Mouse (Mus musculus) splenic B cell, adult 2 months (primary cell): ENCODE data around the gene Hist2h2ac.
"Not testable (repeated sequence)": the region's sequence is repeated elsewhere in the genome, so short reads cannot be mapped to it uniquely, and the experiment has no call there.

Source experiments
- DNase-seq: peaks from one replicate; pipeline ENCODE4 v3.0.0-alpha.2; 2011; ENCODE audit warnings: low read depth, low spot score
- H3K27me3 ChIP-seq: 2 replicates; pipeline ENCODE4 v1.6.1; 2012; ENCODE audit warnings: mild to moderate bottlenecking, low read length, moderate library complexity, mixed read lengths; ENCODE audit not compliant: control insufficient read depth, poor library complexity, insufficient read depth, severe bottlenecking
- H3K36me3 ChIP-seq: 2 replicates; pipeline ENCODE4 v1.6.1; 2012; ENCODE audit warnings: mild to moderate bottlenecking, low read length, moderate library complexity, mixed read lengths; ENCODE audit not compliant: control insufficient read depth, poor library complexity, insufficient read depth, severe bottlenecking

Hist2h2ac gene

DNA sequence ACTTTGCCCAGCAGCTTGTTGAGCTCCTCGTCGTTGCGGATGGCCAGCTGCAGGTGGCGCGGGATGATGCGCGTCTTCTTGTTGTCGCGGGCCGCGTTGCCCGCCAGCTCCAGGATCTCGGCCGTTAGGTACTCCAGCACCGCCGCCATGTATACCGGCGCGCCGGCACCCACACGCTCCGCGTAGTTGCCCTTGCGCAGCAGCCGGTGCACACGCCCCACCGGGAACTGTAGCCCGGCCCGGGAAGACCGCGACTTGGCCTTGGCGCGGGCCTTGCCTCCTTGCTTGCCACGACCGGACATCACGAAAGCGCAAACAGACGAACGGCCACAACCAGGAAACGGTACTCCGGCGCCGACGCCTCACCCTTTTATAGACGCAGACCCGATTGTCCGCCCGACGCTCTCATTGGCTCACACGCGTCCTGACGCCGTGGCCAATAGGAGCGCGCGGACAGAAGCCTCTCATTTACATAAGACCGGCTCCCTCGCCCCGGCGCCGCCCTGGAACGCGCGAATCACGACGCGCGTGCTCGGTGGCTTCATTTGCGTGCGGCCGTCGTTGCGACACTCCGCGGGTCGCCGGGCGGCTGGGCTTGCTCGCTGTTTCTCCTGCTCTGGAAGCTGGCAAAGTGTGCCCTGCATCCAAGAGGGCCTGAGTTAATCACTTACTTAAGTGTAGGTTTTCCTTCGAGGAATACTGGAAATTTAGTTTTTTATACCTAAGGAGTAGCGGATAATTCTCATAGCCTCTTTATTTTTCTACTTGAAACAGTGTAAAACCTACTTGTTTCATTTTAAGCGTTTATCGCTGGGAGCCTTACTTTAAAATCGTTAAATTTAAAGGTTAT lies 19.5 kb upstream of the Hist2h2ac start, which contains the start of gene Hist2h2aa2:
Hist2h2aa2 (minus strand) TSS at position 328 of the 850 bp plus-strand sequence.
- peak; percentile 69 for DNase-seq
- H3K27me3 ChIP-seq, H3K36me3 ChIP-seq: not testable (repeated sequence)

DNA sequence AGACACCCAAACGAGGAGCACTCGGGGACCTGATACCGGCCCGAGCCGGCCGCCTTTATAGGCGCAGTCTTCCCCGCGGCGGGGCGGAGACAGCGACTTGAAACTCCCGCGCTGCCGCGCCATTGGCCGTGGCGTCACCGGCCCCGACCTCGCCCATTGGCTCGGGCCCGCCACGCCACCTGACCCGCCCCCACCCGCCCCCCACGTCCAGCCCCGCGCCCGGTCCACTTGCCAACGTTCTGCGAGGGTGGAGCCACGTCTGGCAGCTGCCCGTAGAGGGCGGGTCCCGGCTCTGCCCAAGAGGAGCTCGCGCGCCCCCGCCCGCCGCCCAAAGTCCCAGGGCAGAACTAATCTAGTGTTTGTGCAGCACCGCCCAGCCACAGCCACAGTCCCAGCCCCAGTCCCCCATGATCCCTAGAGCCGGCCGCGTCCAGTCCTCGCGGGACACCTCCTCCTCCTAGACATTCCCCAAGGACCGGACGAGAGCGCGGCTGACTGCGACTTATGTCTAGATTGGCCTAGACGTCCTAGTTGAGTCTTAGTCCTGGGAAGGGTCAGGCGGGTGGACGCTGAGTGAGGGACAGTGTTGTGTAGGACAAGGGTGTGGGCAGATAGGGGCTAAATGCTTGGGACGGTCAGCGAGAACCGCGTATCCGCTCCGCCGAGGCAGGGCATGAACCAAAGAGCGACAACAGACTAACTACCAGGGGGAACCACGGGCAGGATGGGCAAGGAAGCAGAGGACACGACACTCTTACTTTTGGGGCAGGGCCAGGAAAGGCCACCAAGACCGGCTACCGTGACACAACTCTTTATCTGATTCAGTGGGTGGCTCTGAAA lies 18.5 kb upstream of the Hist2h2ac start, which contains the start of gene Hist2h3c2:
Hist2h3c2 (minus strand) TSS at position 174 of the 840 bp plus-strand sequence.
- not testable (repeated sequence) for DNase-seq, H3K36me3 ChIP-seq, H3K27me3 ChIP-seq

DNA sequence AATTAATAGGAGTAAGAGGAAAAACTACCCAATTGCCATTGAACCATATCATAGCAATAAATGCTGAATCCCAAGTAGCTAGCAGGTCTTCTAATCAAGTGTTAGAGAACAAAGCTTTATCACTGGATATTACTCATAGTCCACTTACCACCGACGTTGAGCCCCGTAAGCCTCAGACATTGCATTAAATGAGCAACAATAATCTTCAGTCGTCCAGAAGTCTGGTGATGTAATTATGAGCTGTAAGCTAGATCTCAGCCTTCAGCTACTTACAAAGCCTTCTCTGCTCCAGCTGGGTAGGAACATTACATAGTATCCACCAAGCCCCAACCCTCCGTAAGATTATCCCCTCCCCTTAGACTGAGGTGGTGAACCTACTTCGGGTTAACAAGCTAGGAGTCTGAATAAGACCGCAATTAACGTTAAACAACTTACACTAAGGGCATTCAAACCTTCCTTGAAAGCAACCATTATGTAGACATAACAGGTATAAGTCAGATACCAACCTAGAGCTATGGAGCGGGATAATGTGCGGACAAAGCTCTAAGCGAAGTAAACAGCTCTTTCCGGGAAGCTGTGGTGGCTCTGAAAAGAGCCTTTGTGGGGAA lies 17.3 kb upstream of the Hist2h2ac start:
- no peak for DNase-seq
- Histone ChIP-seq H3K36me3 (no peaks in the 10 kb centered on the region), H3K27me3 (no peaks in the 10 kb centered on the region)

DNA sequence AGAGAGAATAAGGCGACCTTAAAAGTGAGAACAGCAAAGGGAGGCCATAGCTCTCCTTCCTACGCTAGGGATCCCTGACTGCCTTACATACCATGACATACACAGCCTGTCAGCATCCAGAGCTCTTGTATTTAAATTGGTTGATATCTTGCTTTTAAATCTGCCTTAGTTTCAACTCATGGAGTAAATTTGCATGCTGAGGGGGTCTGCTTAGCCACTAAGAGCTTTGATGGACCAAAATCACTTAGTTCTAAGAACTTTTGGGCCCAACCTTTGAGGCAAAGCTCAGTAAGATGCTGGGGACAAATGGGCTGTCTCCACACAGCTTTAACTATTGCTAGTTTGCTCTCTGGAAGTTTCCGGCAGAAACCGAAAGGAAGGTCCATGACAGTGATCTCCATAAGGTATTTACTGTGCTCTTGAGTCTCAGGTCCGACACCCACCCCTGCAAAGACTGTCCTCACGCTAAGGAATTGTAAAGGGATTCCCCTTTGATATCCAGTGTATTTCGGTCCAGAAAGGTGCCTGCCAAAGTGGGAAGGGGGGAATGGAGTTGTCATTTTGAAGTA lies 16.7 kb upstream of the Hist2h2ac start:
- DNase-seq, result no peak
- no peaks in the 10 kb centered on the region for H3K27me3 ChIP-seq
- no peaks in the 10 kb centered on the region for H3K36me3 ChIP-seq

DNA sequence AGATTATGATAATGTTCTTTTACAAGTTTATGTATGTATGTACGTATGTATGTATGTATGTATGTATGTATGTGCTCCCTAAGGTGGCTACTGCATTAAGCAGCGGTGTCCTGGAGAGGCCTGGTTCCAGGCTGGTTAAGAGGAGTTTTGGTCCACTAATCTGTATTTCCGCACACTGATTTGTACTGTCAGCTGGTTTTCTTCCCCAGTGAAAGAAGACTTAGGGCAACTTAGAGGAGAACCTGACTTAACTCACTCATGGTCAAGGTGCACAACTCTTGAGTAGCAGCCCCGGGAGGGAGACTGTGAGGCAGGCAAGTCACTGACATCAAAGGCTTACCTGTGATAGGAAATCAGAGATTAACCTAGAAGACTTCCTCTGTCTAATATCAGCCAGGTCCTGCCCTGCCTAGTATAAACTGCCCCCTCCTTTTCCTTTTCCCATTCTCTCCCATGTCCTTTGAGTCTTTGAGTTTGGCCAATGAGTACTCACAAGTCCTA lies 16.2 kb upstream of the Hist2h2ac start:
- Histone ChIP-seq H3K27me3 (no peaks in the 10 kb centered on the region), H3K36me3 (no peaks in the 10 kb centered on the region)
- no peak for DNase-seq

DNA sequence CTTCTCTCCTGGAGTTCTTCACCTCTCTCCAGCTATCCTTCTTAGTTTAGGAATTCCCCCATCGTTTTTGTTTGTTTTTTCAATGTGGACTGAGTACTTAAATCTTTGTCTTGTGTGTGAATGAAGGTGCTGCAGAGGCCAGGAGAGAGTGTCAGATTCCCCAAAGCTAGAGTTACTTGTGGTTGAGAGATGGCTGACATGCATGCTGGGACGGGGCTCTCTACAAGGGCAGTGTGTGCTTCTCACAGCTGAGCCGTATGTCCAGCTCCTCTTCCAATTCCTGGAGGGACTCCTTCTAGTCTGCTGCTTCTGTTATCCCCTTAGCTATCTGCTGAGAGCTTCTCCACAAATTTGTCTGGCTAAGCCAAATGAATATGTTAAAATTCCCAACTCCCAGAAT lies 15.2 kb upstream of the Hist2h2ac start:
- no peaks in the 10 kb centered on the region for H3K36me3 ChIP-seq
- DNase-seq, result no peak
- no peaks in the 10 kb centered on the region for H3K27me3 ChIP-seq

DNA sequence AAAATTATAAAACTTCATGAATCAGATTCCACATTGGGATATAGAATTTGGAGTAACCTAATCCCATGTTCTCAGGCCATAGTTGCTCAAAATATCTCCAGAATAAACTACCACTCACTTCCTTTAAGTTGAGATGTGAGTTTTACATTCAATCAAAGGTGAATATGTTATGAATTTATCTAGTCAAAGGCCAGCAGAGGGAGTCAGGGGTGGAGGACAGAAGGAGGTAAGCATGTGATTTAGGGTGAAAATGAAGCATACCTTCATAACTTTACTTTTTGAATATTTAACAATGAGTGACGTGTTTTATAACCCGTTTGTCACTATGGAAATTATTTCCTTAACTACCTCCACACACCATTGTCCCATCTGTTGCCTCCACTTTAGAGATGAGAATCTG lies 14.2 kb upstream of the Hist2h2ac start:
- Histone ChIP-seq H3K36me3 (no peaks in the 10 kb centered on the region), H3K27me3 (no peaks in the 10 kb centered on the region)
- peak; percentile 52 for DNase-seq

DNA sequence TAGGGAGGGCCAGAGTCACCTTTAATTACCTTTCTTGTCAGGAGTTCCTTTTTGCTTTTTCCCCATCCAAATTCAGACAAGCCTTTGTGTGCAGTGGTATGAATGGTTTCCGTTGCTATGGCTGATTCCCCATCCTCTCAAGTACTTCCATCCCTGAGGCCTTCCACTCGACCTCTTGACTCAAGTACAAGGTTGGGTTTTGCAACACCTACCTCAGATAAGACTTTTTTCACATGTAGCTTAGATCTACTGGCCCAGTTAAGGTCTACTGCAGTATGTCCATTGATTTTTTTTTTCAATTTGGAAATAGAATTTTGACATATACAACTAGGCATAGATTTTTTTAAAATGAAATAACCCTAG lies 11.1 kb upstream of the Hist2h2ac start:
- Histone ChIP-seq H3K27me3 (no peaks in the 10 kb centered on the region), H3K36me3 (no peaks in the 10 kb centered on the region)
- DNase-seq, result no peak

DNA sequence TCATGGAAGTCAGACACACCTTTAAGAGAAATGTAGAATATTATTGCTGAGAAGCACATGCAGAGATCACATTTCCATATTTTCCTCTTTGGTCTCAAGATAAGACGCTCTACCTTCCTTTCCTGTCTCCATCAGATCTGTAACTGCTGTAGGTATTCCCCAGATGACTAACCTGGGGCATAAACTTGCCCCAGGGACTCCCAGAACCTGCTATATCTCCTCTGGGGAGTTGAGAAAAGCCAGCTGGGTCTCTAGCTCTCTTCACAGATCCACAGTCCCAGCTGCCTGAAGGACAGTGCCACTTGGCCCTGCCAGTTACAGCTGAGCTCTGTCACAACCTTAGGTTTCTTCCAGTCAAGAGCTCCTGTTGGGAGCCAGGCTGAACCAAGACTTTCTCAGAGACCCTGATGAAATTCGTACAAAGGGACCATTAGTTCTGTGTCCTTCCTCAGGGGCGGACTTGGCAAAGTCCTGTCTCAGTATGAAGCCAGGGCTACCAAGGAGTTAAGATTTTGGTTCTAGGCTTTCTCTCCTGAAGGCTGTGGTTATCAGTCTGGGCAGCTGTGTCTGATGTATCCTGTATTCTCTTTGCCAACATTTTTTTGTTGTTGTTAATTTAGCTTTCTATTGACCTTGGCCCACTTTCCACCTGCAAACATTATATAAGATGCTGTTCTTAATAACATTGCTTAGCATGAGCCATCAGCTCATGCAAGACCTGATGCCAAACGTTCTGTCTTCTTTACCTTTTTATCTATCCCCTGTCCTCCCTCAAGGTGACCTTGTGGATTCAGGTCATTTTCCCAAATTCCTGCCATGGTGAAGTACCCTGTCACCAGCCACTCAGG lies 10.5 kb upstream of the Hist2h2ac start:
- Histone ChIP-seq H3K36me3 (no peaks in the 10 kb centered on the region), H3K27me3 (no peaks in the 10 kb centered on the region)
- no peak for DNase-seq

DNA sequence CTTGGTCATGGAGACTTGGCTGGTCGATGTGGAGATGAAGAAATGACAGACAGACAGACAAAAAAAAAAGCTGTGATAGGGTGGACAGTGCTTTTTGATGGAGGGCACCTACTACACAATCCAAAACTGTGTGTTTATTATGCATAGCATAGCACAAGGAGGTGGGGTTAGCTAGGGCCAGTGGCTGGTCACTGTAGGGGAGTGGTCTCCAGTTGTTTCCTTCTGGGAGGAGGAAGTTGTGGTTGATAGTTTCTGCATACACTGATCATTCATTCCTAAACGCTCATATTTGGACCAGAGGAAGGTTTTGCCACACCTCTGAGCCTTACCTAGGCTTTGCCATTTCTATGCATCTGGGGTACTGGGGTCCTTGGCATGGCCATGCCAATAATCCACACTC lies 9.7 kb upstream of the Hist2h2ac start:
- DNase-seq, result no peak
- no peaks in the 10 kb centered on the region for H3K27me3 ChIP-seq
- H3K36me3 ChIP-seq, result no peaks in the 10 kb centered on the region

DNA sequence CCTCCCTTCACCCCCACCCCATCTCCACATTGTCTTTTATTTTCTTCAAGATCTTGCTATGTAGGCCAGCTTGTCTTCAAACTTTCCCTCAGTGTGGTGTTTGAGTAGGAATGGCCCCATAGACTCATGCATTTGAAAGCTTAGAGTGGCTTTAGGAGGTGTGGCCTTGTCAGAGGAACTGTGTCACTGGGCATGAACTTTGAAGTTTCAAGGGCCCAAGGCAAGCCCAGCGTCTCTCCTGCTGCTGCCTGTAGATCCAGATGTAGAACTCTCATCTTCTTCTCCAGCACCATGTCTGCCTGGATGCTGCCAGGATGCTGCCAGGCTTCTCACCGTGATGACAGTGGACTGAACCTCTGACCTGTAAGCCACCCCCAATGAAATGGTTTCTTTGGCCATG lies 8.1 kb upstream of the Hist2h2ac start:
- Histone ChIP-seq H3K36me3 (no peaks in the 10 kb centered on the region), H3K27me3 (no peaks in the 10 kb centered on the region)
- DNase-seq, result no peak

DNA sequence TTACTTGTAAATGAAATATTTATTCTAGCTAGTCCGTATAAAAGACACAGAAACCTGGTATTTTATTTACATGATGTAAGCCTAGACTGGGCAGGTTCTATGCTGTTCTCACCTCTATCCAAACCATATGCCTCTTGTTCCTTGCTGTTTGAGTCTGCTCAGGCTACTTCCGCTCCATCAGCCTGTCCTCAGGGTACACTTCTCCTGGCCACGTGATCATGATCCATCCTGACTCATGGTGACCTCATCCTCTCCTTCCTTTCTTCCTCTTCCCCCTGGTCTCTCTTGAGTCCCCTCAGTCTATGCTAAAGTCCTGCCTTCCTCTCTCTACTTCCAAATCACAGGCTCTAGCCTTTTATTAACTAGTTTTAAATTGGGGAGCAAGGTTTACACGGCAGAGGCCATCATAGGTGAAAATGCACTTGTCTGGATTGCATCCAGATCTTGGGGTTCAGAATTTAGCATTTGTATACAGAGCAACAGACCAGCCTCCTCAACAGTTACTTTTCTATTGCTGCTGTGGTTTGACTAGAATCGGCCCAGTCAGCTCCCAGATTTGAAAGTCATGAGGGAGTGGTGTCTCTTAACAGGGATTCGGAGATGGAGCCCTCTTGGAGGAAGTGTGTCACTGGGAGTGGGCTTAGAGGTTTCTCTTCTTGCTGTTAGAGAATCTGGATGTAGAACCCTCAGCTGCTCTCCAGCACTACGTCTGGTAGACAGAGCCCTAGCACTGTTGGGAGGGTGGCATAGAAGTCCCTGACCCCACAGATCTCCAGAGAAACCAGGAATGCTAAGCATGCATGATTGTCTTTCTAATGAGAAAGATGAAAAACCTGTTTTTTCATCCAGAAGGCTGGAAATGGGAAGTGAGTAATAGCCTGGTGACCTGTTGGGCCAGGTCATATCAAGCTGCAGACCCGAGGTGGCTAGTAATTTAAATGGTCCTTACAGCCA lies 6.3 kb upstream of the Hist2h2ac start:
- Histone ChIP-seq H3K36me3 (no peaks in the 10 kb centered on the region; the same call in 1 of the 2 replicates), H3K27me3 (no peaks in the 10 kb centered on the region)
- no peak for DNase-seq

DNA sequence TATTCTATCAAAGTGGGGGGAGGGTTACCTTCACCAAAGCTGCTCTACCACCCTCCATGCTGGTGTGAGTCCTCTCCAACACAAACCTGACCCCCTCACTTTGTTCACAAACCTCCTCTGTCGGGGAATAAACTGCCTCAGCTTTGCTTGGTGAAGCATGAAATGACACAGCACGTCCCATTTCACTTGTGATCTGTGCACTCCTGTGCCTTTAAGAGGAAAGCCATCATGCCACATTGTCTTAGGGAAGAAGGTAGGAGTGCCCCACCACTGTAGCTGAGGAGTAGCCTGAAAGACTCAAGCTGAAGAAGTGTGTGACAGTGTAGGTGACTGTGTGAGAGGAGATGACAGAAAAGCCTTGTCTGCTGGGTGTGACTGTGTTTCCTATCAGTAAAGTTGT lies 4.7 kb upstream of the Hist2h2ac start:
- Histone ChIP-seq H3K36me3 (no peaks in the 10 kb centered on the region; the same call in 1 of the 2 replicates), H3K27me3 (no peaks in the 10 kb centered on the region)
- DNase-seq, result no peak
